Mouse (Mus musculus): Measurements from ENCODE around the gene Lrig1.

Lrig1 gene

GRCm38 (mm10) chr6:94700067-94700491, at the start of gene Lrig1:
Gene Lrig1, minus strand, starts transcription at chr6:94700158.
- in situ Hi-C loops (cut with MseI, MboI) = no loop called here

GRCm38 (mm10) chr6:94749626-94750025, 49.7 kb upstream of the Lrig1 start:
- in situ Hi-C loops (cut with MseI, MboI) = no loop called here

DNA sequence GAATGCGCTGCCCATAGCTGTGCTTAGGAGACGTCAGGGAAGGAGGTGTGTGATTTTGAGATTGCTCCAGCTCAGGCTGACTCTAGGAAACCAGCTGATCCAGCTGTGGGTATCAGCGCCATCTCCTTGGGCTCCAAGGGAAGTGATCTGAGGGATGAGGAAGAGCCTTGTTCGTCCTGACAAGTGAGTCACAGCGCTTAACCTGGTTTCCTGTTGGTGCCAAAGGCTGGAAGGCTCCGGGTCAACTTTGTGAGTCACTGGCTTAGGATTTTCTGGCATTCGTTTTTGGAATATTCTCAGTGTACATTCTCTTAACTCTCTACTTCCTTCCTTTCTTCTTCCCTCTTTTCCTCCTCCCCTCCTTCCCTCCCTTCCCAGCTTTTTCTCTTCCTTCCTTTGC, 48.4 kb upstream of the Lrig1 start:
- in situ Hi-C loops (cut with MseI, MboI) = no loop called here

- in situ Hi-C loops (cut with MseI, MboI) = no loop called here
Measured at GRCm38 (mm10) chr6:94740117-94740729, 40.3 kb upstream of the Lrig1 start.

GRCm38 (mm10) chr6:94738647-94739046, 38.7 kb upstream of the Lrig1 start:
- in situ Hi-C loops (cut with MseI, MboI) = no loop called here

DNA sequence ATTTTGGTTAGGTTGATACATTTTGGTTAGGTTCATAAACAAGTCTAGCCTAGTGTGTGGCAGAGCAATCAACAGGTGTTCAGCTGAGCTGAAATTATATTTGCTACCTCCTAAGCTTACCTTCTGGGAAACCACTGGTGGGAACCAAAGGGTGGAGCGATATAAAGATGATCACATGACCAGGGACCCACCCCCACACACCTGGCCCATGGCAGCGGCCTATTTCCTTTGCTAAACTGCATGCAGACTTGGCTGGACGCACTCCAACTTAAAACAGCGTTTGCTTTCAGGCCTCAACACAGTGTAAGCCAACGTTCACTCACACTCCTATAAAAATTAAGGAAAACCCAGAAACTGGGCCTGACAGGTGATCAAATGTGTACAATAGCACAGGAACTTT, 33.9 kb upstream of the Lrig1 start:
- in situ Hi-C loops (cut with MseI, MboI) = no loop called here

DNA sequence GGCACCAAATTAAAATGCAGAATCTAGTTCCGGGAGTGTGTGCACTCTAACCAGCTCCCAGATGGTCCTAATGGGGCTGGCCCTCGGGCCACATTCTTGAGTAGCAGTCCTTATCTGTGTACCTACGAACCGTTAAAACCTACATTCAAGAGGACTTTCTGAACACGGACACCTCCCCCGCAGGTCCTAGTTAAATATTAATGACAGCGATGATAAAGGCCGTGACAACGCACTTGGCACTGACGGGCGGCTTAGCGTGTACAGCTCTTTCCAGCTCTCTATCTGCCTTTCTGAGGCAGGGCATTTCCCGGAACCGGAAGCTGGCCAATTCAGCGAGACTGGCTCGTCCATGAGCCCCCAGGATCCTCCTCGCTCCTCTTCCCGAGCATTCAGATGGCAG, 29.9 kb upstream of the Lrig1 start:
- in situ Hi-C loops (cut with MseI, MboI) = no loop called here

DNA sequence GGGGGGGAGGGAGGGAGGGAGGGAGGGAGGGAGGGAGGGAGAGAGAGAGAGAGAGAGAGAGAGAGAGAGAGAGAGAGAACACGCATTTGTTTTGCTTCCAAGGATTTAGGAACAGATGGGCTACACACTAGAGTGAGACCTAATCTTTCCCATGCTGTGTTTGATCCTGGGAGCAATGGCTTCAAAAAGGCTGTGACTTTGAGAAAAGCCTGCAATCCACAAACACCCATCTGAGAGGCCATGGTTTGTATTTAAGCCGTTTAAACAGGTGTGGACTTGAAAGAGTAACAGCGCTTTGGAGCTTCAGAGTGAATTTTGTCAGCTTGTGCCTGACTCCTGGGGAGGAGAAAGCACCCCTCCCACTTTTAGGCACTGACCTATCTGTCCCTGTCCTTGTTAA, 29.2 kb upstream of the Lrig1 start:
- in situ Hi-C loops (cut with MseI, MboI) = no loop called here

- in situ Hi-C loops (cut with MseI, MboI) = no loop called here
Measured at GRCm38 (mm10) chr6:94724612-94725011, 24.7 kb upstream of the Lrig1 start.

- in situ Hi-C loops (cut with MseI, MboI) = no loop called here
Measured at GRCm38 (mm10) chr6:94718607-94719346, 18.8 kb upstream of the Lrig1 start.

DNA sequence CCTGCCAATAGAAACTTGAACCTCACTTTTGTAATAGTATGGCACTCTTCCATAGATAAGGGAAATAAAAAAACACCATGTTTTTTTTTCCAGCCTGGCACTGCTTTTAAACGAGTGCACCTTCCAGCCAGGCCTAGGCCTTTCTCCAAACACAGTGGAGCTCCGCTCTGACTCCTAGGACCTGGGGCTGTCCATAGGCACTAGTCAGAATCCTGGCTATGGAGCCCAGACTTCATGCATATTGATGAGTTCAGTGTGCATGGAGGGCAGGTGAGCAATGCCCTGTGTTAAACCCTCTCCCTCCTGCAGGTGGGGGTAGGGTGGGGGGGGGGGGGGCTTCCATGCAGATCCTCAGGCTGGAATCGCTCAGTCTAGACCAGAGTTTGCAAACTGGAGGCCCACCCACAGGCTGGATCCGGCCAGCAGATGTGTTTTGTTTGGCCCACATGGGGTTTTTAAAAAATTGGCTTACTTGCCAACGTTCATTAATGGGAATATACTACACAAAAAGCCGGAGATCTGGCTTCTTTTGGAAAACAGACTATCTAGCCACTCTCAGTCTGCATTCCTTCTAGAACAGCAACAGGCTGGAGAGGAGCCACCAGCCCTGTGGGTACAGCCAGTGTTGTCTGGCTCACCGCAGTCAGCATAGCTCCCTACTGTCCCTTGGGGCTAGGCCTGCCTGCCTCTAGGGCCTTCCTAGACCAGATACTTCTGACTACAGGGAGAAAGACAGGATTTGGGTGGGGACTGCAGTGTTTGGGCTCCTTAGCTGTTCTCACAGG, 17.9 kb upstream of the Lrig1 start:
- in situ Hi-C loops (cut with MseI, MboI) = no loop called here

- in situ Hi-C loops (cut with MseI, MboI) = no loop called here
Measured at GRCm38 (mm10) chr6:94715645-94715940, 15.6 kb upstream of the Lrig1 start.

GRCm38 (mm10) chr6:94714815-94715644, 15.1 kb upstream of the Lrig1 start:
- in situ Hi-C loops (cut with MseI, MboI) = no loop called here

DNA sequence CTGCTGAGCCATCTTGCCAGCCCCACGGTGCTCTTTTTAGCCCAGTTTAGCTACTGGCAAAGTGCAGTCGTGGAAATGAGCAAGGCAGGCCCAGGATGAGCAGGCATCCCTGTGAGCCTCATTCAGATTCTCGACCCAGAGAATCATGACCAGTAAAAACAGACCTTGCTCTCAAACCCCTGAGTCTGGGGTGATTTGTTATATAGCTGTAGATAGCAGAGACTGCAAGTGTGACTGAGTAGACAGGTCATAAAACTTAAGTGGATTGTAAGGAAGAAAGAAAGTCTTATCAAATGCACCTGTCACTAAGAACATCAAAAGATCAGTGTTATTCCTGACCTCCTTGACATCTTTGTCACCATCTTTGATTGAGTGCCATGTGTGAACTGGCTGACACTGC, 9.9 kb upstream of the Lrig1 start:
- in situ Hi-C loops (cut with MseI, MboI) = no loop called here

DNA sequence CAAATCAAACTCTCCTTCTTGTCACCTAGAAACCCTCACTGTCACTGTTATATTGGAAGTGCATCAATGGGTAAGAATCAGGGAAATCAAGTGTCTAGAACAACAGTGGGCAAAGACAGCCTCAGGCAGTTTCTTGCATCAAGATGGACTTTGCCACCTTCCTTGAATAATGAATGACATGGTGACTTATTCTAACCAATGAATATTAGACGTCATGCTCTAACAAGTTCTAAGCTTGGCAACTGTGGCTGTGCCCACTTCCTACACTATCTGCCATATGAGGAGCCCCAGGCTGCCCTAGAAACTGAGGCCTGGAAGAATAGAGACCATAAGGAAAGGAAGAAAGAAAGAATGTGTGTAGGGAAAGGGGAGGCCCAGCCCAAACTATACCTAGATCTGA, 9.2 kb upstream of the Lrig1 start:
- in situ Hi-C loops (cut with MseI, MboI) = no loop called here

DNA sequence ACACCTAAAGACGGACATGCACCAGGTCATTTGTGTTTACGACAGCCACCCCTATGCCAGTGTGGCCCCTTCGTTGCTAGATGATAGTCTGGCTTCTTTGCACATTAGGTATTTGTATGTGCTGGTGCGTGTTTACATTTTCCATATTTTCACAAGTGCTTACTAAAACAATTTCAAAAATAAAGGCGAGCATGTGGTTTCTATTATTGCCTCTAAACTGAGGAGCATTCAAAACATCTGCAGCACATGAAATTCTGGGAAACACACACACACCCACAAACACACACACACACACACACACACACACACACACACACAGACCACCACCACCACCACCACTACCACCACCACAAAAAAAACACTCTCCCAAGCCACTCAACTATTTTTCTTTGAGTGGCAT, 7.3 kb upstream of the Lrig1 start:
- in situ Hi-C loops (cut with MseI, MboI) = no loop called here

GRCm38 (mm10) chr6:94705931-94706330, 6.0 kb upstream of the Lrig1 start:
- in situ Hi-C loops (cut with MseI, MboI) = no loop called here

DNA sequence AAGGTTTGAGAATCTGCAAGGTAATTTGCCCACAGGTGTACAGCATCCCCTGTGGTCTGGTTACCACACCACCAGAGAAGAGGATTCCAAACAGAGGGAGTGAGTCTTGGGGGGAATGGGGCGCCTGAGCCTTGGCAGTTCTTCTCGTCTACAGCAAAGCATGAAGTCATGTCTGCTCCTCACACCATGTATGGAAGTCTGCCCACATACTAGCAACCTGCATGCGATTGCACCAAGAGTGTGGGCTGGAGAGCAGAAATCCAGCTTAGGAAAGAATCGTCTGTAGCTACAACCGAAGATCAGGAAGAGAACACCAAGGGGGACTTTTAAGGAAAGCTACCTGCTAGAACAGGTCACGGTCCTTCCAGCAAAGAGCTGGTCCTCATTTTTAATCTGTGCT, 3.0 kb upstream of the Lrig1 start:
- in situ Hi-C loops (cut with MseI, MboI) = no loop called here

GRCm38 (mm10) chr6:94701071-94701470, 1.1 kb upstream of the Lrig1 start:
- in situ Hi-C loops (cut with MseI, MboI) = no loop called here

GRCm38 (mm10) chr6:94700612-94701011, 654 bp upstream of the Lrig1 start:
- in situ Hi-C loops (cut with MseI, MboI) = no loop called here

DNA sequence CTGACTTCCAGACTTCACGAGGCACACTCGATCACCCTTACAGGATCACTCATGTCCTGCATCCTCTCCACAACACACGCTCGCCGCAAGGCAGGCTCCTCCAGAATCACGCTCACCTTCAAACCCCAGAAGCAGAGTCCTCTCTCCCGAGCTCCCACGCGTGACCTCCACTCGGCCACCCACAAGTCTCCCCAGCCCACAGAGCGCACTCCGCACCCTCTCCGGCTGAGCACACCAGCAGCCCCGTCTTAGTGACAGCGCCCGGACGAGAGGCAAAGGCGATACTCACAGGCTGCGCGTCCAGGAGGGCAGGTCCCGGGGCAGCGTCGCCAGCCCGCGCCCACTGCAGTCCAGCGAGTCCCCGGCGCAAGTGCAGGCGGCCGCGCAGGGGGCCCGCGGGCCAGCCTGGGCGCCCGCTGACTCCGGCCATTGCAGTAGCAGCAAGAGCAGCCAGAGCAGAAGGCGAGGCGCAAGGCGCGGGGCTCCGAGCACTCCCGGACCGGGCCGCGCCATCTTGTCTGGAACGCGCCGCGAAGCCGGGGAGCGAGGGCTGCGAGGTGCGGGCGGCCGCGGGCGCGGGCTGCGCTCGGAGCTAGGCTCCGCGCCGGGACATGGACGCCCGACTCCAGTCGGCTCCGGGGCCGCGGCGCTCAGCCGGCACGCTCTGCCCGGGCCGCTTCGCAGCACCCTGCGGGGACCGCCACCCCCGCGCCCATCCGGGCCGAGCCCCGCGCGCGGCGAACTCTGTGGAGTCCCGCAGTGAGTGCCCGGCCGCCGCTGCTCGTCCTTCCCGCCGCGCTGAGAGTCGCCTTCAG, 578 bp downstream of the Lrig1 start:
- in situ Hi-C loops (cut with MseI, MboI) = no loop called here
